Mouse (Mus musculus) heart, embryonic 10.5 days (tissue): Measurements from ENCODE around the gene Dock8. TPM values are rescaled to one million over a fixed set of nuclear protein-coding genes. Genes with fewer than 3 reads are reported as not detected.

Source experiments
- DNase-seq: peaks from one replicate; pipeline ENCODE4 v3.0.0-alpha.2; 2017; ENCODE audit warnings: low spot score
- H3K27ac ChIP-seq: fragments of 300-500 bp; sonication (generic); 2 replicates; pipeline ENCODE4 v1.5.1; 2016; ENCODE audit warnings: mild to moderate bottlenecking
- H3K27me3 ChIP-seq: fragments of 300-500 bp; sonication (generic); 2 replicates; pipeline ENCODE4 v1.6.1; 2016; ENCODE audit warnings: mild to moderate bottlenecking; ENCODE audit not compliant: poor library complexity, insufficient read depth, severe bottlenecking
- H3K36me3 ChIP-seq: fragments of 300-500 bp; sonication (generic); 2 replicates; pipeline ENCODE4 v1.6.1; 2016; ENCODE audit warnings: mild to moderate bottlenecking, moderate library complexity
- H3K4me1 ChIP-seq: fragments of 300-500 bp; sonication (generic); 2 replicates; pipeline ENCODE4 v1.6.1; 2016; ENCODE audit warnings: mild to moderate bottlenecking
- H3K4me3 ChIP-seq: fragments of 300-500 bp; sonication (generic); 2 replicates; pipeline ENCODE4 v1.5.1; 2016; ENCODE audit warnings: mild to moderate bottlenecking, moderate library complexity
- H3K9me3 ChIP-seq: fragments of 300-500 bp; sonication (generic); 2 replicates; pipeline ENCODE4 v1.6.1; 2016; ENCODE audit warnings: mild to moderate bottlenecking, moderate library complexity
- WGBS: fragments of 180-500 bp; shearing (Covaris S2); methylation state at CpG from one replicate; pipeline ENCODE4 v1.1.7; 2016; 5-methylcytosine and 5-hydroxymethylcytosine counted together
- polyA plus RNA-seq: library from polyadenylated mRNA; unstranded; fragments of >200 nt; fragmentation: Nextera tagmentation; extraction: Ambion mirVana; gene quantifications from 2 replicates; pipeline ENCODE4 v1.2.1, GENCODE M21; 2016

The Dock8 gene
- polyA plus RNA-seq, 1 experiment from 2014 or later, result 3.3 TPM

DNA sequence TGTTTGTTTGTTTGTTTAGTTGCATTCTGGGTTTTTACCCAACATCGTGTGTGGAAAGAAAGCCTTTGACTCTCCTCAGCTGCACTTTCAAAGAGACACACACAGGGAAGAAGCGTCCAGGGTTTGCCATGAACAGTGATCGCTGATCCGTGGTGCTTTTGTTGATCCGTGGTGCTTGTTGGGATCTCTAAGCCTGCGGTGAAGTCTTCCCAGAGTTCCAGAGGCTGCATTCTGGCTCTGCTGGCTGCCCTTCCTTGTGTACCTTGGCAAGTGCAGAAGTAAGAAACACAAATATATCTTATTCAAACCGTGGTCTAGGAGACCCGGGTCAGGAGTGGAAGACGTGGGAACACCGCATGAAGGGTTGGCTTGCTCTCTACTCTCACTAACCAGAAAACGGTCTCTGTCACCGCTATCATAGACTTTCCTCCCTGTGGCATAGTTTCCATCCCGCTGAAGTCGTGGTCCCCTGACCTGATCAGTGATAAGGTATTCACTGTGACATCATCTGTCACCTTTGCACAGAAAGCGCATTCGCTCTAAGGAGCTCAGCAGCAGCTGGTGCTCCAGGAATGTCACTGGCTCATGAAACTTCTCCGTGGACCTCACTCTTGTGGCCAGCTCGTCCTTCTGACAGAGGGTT lies 112.4 kb downstream of the Dock8 start:
- Histone ChIP-seq H3K36me3 (no peaks in the 10 kb centered on the region), H3K4me3 (no peak overlapping the region), H3K27ac (no peak overlapping the region), H3K9me3 (no peaks in the 10 kb centered on the region), H3K27me3 (no peaks in the 10 kb centered on the region), H3K4me1 (peaks cover 13% of the 10 kb centered on the region)
- 62% methylated on average over 18 of the region's 18 CpGs for WGBS
- DNase-seq, result no peak

DNA sequence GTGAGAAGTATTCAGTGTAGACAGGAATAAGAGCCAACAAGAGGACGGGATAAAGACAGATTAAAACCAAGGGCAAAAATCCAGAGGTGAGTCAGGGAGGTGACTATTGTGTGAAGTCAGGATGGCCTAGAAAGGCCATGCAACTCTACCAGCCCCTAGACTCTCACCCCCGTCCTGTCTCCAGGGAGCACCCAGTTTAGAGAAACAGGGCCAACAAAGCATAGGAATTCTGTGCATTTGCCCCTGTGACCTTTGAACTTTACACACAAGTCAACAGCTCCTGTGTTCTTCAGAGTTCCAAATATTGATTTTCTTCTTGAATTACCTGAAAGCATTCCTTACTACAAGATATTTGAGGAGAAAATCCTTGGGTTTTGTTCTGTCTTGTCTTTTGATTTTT lies 117.6 kb downstream of the Dock8 start:
- Histone ChIP-seq H3K4me1 (peaks cover 3% of the 10 kb centered on the region), H3K4me3 (no peak overlapping the region), H3K9me3 (no peaks in the 10 kb centered on the region), H3K36me3 (no peaks in the 10 kb centered on the region), H3K27ac (no peak overlapping the region), H3K27me3 (0 out of 2 replicates have a peak, but pooled peaks cover 9% of the 10 kb centered on the region)
- WGBS, result 64% methylated on average over 2 of the region's 2 CpGs
- no peak for DNase-seq

DNA sequence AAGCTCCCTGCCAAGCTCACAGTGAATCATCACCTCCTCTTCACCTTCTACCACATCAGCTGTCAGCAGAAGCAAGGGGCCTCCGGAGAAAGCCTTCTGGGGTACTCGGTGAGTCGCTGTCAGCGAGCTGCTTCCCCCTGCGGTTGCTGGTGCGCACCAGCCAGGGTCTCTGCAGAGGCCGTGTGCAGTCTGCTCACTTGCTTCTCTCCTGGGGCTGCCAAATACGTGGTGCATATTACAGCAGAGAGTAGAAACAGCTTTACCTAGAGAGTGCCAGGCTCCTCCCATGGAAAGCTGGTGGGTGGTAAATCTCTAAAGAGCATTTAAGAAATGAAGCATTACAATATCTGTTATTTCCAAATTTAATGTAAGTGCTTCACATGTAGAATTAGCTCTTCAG lies 123.1 kb downstream of the Dock8 start:
- H3K36me3 ChIP-seq, result no peaks in the 10 kb centered on the region
- peaks cover 13% of the 10 kb centered on the region for H3K4me1 ChIP-seq
- H3K4me3 ChIP-seq, result peak overlapping the region; percentile 29; the same call in 1 of the 2 replicates
- 0 out of 2 replicates have a peak overlapping the region, but pooled peaks have one; percentile 16 for H3K27ac ChIP-seq
- no peaks in the 10 kb centered on the region for H3K9me3 ChIP-seq
- WGBS, result 28% methylated on average over 8 of the region's 8 CpGs
- 0 out of 2 replicates have a peak, but pooled peaks cover 9% of the 10 kb centered on the region for H3K27me3 ChIP-seq
- DNase-seq, result no peak

DNA sequence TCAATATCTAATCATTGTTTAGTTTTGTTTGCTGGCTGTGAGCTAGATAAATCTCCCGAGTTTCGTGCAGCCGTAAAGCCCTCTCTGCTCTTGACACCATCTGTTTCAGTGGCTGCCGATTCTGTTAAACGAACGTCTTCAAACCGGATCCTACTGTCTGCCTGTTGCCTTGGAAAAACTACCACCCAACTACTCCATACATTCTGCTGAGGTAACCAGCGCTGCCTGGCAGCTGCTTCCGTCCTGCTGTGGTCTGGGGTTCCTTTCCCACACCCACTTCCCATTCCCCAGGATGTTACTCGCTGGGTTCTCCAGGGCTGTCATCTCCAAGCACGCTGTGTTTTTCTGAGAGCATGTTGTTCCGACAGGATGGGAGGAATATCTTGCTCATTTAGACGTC lies 123.7 kb downstream of the Dock8 start:
- Histone ChIP-seq H3K4me3 (peak overlapping the region; percentile 20; the same call in 1 of the 2 replicates), H3K9me3 (no peaks in the 10 kb centered on the region), H3K4me1 (peaks cover 15% of the 10 kb centered on the region), H3K27ac (no peak overlapping the region), H3K36me3 (no peaks in the 10 kb centered on the region), H3K27me3 (0 out of 2 replicates have a peak, but pooled peaks cover 13% of the 10 kb centered on the region)
- no peak for DNase-seq
- 34% methylated on average over 13 of the region's 13 CpGs for WGBS

DNA sequence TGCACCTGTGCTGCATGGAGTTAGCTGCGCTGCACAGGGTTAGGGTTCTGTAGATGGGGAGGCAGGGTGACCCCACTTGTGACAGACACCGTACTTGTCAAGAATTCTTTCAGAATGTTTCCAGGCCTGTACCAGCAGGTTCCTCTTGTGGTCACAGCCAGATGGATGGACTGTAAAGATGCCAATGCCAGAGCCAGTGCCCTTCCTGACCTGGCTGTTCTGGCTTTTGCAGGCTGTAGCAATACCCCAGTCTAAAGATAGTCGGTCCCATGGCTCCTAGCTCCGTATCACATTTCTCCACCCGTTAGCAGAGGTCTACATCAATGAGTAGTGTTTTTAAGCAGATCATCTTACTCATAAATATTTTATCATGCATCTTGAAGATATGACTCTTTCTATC lies 124.1 kb downstream of the Dock8 start:
- DNase-seq, result no peak
- peaks cover 15% of the 10 kb centered on the region for H3K4me1 ChIP-seq
- H3K36me3 ChIP-seq, result no peaks in the 10 kb centered on the region
- H3K4me3 ChIP-seq, result no peak overlapping the region
- 0 out of 2 replicates have a peak, but pooled peaks cover 13% of the 10 kb centered on the region for H3K27me3 ChIP-seq
- H3K9me3 ChIP-seq, result no peaks in the 10 kb centered on the region
- WGBS, result 67% methylated on average over 5 of the region's 5 CpGs
- H3K27ac ChIP-seq, result no peak overlapping the region

DNA sequence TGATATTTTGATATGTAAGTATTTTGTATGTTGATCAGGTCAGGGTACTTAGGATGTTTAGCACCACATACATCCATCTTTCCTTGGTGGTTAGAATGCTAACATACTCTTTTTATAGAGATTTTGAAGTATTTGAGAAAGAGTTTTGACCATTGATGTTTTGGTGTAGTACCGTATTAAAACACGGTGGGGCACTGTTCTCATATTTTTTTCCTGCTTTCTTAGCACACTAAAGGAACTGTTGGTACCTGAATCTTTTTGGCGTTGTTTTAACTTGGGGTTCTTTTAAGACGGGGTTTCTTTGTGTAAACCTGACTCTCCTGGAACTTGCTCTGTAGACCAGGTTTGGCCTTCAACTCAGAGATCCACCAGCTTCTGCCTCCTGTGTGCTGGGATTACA lies 133.0 kb downstream of the Dock8 start:
- H3K4me3 ChIP-seq, result no peak overlapping the region
- WGBS, result 15% methylated on average over 4 of the region's 4 CpGs
- H3K4me1 ChIP-seq, result peaks cover 13% of the 10 kb centered on the region
- no peak overlapping the region for H3K27ac ChIP-seq
- H3K9me3 ChIP-seq, result no peaks in the 10 kb centered on the region
- H3K36me3 ChIP-seq, result no peaks in the 10 kb centered on the region
- no peak for DNase-seq
- H3K27me3 ChIP-seq, result 0 out of 2 replicates have a peak, but pooled peaks cover 4% of the 10 kb centered on the region

- H3K9me3 ChIP-seq, result no peaks in the 10 kb centered on the region
- DNase-seq, result peak; percentile 50
- WGBS, result 81% methylated on average over 2 of the region's 2 CpGs
These were observed 134.6 kb downstream of the Dock8 start for GRCm38 (mm10) chr19:25133959-25134358.

DNA sequence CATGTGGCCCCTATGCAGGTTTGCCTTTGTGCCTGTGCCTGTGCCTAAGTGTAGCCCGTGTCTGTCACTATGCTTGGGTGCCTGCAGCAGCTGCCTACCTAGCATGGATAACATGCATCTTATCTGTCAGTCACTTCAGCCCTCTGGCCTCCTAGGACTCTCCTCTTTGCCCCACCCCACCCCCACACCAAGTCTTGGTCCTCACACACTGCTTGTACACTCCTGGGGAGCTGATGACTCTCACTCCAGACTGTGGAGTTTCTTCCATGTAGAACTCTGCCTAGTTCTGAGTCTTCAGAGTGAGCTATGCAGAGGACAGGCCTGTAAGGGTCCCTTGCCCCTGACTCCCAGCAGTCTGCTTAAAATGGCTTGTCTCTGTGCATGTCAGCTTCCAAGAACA lies 136.8 kb downstream of the Dock8 start:
- peak; percentile 73 for DNase-seq
- H3K4me3 ChIP-seq, result no peak overlapping the region
- 28% methylated on average over 1 of the region's 1 CpGs for WGBS

More at GRCm38 (mm10) chr19:25133959-25134358, 134.6 kb downstream of the Dock8 start:
- Histone ChIP-seq H3K36me3 (no peaks in the 10 kb centered on the region), H3K4me3 (no peak overlapping the region), H3K4me1 (peaks cover 18% of the 10 kb centered on the region), H3K27ac (no peak overlapping the region), H3K27me3 (no peaks in the 10 kb centered on the region)

GRCm38 (mm10) chr19:25137907-25138820 lies 138.8 kb downstream of the Dock8 start:
- H3K4me1 ChIP-seq, result peaks cover 18% of the 10 kb centered on the region
- DNase-seq, result peak; percentile 52
- 71% methylated on average over 16 of the region's 16 CpGs for WGBS
- H3K4me3 ChIP-seq, result no peak overlapping the region
- H3K9me3 ChIP-seq, result no peaks in the 10 kb centered on the region
- no peaks in the 10 kb centered on the region for H3K27me3 ChIP-seq
- no peaks in the 10 kb centered on the region for H3K36me3 ChIP-seq
- H3K27ac ChIP-seq, result no peak overlapping the region

More for the DNA sequence above, 136.8 kb downstream of the Dock8 start:
- H3K4me1 ChIP-seq, result peaks cover 18% of the 10 kb centered on the region
- H3K36me3 ChIP-seq, result no peaks in the 10 kb centered on the region
- no peaks in the 10 kb centered on the region for H3K27me3 ChIP-seq
- no peaks in the 10 kb centered on the region for H3K9me3 ChIP-seq
- 0 out of 2 replicates have a peak overlapping the region, but pooled peaks have one; percentile 36 for H3K27ac ChIP-seq

GRCm38 (mm10) chr19:25144110-25145028 lies 145.0 kb downstream of the Dock8 start:
- DNase-seq, result peak; percentile 60
- Histone ChIP-seq H3K27ac (no peak overlapping the region), H3K36me3 (no peaks in the 10 kb centered on the region), H3K9me3 (no peaks in the 10 kb centered on the region), H3K27me3 (no peaks in the 10 kb centered on the region), H3K4me1 (no peaks in the 10 kb centered on the region), H3K4me3 (no peak overlapping the region)
- 47% methylated on average over 17 of the region's 17 CpGs for WGBS

DNA sequence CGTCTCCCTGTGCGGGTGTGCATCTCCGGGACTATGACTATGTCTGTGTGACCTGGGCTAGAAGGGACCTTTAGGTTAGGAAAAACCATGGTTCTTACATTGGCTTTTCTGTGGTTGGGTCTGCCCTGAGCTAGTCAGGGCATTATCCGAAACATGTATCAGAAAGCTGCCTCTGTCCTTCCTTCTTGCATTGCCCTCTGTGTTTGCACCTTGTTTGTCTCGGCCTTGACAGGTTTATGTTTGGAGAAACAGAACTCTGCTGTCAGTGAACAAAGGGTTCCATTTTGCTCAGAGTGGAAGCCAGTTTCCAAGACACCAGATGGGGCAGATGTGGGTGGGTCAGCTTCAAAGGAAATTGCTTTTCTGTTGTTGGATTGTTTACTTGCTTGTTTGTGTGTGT lies 145.8 kb downstream of the Dock8 start:
- no peak overlapping the region for H3K4me3 ChIP-seq
- peaks cover 6% of the 10 kb centered on the region; the same call in 1 of the 2 replicates for H3K4me1 ChIP-seq
- H3K9me3 ChIP-seq, result no peaks in the 10 kb centered on the region
- no peak for DNase-seq
- H3K27me3 ChIP-seq, result no peaks in the 10 kb centered on the region
- H3K27ac ChIP-seq, result no peak overlapping the region
- H3K36me3 ChIP-seq, result no peaks in the 10 kb centered on the region
- whole genome bisulfite sequencing, result 72% methylated on average over 5 of the region's 5 CpGs

- 72% methylated on average over 4 of the region's 4 CpGs for WGBS
- peaks cover 12% of the 10 kb centered on the region; the same call in 1 of the 2 replicates for H3K4me1 ChIP-seq
- H3K27ac ChIP-seq, result no peak overlapping the region
- DNase-seq, result no peak
- H3K4me3 ChIP-seq, result no peak overlapping the region
- no peaks in the 10 kb centered on the region for H3K9me3 ChIP-seq
- no peaks in the 10 kb centered on the region for H3K36me3 ChIP-seq
- no peaks in the 10 kb centered on the region for H3K27me3 ChIP-seq
These were observed 146.8 kb downstream of the Dock8 start for GRCm38 (mm10) chr19:25146122-25146521.
